Mouse (Mus musculus) adrenal gland, postnatal 14 days (tissue): ENCODE data around the gene Lrp11. TPM values are rescaled to one million over a fixed set of nuclear protein-coding genes. Genes with fewer than 3 reads are reported as not detected.

Source experiments
- DNase-seq: peaks from one replicate; pipeline ENCODE4 v3.0.0; 2021; ENCODE audit warnings: mixed read lengths
- total RNA-seq: library from RNA; stranded (reverse); gene quantifications from 2 replicates; pipeline ENCODE4 v1.2.3, GENCODE M21; 2021

Gene Lrp11
- total RNA-seq, 1 experiment from 2014 or later: 15.2 TPM

DNA sequence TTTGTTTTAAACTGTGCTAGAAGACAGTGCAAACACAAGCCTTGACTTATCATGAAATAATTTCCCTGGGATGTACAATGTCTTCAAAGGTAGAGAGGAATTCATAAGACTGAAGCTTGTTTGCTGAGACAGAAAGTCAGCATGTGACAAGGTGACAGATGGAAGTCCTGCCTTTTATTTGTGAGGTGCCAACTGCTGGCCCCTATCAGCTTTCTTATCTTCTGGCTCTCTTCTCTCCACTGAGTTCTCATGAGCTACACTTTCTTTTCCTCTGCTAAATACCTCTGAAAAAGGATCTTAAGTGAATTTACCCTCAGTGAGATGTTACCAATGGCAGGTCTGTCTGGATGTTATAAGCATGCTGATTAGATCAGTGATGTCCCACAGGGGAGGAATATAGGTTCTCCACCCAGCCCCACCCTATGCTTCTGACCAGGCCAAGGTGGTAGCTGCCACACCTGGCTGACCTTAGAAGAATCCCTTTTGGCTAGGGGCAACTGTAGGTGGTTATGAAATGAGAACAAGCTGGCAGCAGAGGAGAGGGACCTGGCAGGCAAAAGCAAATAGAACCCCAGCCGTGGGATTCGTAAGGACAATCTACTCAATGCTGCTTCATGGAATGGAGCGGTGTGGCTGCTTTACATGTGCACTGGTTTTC is 34.4 kb downstream of the Lrp11 start:
- DNase-seq: no peak

DNA sequence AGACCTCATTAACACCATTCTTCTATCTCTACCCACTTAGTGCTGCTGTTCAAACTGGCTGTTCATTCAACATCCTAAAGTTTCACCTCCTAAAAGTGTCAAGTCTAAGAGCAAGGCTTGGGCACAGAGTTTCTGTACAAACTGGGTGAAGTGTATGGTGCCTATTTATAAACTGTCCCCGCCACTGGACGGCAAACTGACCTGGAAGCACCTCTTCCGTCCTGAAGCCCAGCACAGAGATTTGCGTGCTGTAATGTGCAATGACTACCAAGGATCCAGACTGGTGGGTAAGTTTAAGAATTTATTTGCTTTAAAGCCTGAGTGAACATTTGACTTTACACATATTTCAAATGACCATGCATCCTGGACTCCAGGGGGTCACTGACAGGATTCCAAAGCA is 39.5 kb downstream of the Lrp11 start:
- DNase-seq: no peak

DNA sequence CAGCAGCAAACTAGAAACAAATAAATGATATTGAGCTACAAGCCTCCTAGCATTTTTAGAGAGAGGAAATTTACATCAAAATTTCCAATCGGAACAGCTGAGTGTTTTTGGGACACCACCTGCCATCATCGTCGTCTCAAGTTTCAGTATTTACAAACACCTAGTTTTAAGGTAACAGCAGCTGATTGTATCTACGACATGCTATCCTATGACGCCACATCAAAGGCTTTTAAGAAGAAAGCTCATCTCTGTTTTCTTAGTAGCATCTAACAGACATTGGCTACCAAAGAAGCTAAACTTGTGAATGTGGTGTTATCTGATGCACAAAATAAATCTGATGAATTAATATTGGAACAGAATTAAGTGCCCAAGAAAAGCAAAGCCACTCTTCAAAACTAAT is 40.7 kb downstream of the Lrp11 start:
- DNase-seq: no peak

DNA sequence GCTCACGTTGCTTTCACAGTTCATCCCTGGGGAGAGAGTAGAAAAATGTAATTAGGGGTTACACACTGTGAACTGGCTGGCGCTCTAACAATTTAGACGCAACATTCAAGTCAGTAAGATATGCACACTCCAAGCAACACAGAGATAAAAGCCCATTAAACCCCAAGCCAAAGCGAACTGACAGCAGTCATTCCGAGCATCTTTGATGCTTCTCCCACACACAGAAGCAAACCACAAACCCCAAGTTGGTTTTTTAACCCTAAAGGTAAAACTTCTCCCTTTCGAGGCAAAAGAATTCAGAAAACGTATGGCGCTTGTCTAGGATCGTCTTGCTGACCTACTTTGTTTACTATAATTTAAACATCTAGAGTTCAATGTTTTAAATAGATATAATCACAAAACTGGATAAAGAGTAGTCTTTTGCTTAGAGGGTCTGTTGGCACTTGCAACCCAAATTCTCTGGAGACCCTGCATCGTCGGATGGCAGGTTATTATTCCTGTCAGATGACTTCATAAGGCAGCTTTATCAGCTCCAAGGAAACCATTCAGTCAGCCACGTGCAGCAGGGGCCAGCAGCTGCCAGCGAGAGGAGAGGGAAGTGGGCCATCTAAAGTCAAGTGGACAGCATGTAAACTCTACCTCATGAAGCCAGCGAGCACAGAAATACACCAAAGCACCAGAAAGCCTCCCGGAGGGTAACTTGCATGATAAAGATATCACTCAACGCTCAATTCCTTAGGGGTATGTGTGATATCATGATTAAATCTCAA is 41.5 kb downstream of the Lrp11 start:
- DNase-seq: no peak

DNA sequence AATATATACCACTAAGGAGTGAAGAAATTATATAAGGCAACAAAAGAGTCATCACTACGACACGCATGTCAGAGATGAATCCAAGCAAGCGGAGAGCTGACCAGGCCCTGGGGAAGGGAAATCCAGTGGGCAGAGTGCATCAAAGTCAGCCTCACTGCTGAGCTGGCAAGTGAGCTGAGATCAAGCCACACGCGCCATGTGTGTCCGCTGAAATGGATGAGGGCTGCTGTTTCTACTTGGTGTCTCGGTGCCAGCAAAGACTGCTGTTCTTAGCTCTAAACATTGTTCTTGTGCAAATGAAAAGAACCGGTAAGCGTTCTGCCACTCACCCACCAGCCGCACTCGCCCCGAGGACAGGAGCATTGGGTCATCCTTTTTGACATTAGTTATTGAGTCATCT is 50.8 kb downstream of the Lrp11 start:
- DNase-seq: no peak

DNA sequence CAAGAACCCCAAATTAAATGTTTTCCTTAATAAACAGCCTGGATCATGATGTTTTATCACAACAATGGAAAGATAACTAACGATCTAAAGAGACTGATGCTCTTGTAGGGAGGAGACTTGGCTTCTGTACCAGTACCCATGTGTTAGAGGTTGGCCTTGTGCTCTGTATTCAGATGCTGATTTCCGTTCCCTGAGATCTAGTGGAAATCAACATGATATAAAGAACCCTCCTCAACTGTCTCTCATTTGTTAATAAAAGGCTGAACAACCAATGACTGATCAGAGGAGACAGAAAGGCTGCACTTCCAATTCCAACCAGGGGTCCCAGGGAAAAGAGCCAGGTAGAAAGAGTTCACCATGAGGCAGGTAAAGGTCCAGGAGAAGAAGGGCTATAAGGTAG is 56.3 kb downstream of the Lrp11 start:
- no peak for DNase-seq

DNA sequence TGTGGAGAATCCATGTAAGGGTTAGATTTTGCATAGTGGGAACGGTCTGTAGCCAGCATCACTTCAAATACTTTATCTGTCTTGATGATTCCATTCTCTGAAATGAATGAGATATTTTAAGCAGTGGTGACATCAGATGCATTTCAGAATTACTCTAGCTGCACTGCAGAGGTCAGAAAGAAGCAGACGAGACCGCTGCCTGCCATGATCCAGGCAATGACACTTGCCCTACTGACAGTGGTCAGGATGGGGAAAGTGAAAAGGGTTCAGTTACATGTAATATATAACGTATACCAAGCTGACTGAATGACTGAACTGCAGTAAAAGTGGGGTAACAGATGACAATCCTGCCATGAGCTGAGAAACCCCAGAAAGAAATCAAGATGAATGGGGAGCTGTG is 59.5 kb downstream of the Lrp11 start:
- no peak for DNase-seq

DNA sequence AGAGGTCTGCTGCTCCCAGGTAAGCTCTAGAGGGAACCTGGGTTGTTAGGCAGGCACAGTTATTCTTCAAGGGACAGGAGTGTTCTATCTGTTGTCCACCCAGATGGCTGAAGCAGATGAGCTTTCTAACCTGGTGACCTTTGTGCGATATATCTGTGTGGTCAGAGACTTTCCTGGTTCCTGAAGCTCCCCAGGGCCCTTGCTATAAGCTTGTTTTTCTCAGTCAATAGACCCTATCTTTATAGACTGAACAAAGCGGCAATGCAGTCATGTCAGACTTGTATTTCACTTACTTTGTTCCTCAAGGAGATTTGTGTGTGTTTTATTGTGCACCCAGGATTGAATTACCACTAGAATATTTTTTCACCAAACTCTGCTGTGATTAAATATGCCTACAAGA is 61.5 kb downstream of the Lrp11 start:
- DNase-seq: no peak

DNA sequence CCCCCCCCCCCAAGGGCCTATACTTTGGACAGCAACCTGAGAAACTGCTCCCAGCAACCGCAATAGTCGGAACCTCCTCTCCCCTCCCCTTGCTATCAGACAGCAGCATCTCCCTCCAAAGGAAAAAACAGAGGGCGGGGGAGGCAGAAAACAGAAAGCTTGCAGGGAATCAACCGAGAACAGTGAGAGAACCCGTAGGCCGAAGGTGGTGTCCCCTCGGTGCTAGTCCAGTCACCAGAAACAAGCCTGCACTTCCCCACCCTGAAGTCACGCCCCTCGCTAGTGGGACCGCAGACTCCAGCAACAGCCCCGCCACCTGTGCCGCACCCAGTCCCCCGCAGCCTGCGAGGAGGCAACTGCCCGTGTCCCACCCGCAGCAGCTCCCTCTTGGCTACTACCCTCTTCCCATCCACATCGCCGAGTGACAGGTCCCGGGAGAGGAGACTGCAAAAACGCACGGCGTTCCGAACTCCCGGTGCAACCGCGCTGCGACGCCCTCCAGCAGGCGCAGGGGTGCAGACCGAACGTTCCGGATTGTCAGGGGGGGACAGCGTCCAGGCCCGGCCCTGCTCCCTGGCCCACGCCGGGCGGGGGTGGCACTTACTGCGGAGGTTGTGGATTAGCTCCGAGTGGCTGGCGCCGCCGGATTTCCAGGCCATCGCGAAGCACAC is 73.0 kb downstream of the Lrp11 start:
- DNase-seq: peak; percentile 92

DNA sequence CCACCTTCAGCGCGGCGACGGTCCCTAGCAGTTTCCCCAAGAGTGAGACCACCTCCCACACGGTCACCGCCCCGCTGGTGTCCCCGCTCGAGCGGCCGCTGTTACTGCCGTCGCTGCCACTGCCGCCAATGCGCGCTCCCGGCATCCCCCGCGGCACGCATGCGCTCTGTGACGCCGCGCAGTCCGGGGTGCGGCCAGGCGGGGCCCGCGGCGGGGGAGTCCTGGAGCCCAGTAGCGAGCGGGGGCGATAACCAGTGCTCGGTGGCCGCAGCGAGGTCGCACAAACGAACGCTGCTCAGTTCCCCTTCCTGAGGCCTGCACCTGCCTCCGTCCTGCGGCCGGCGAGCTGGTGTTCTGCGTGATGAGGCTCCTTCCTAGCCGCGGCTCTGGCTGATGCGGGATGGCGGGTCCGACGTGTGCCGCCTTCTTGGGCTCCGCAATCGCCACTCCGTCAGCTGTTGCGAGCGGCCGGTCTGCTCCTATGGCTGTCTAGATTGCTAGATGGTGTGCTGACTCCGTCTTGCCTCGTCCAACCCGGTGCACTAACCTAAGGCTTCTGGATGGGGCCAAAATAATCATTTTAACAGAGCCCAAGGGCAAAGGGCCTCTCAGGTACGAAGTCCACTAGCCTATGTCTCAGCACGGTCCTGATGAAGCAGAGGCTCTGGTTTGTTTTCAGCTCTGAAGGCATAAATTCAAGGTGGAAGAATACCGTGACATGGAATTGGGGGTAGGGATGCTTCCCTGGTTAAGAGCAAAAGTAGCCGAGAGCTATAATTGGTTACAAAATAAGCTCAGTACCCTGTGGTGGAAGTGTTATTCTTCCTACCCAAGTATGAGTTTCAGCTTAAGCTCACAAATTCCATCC is 73.8 kb downstream of the Lrp11 start:
- peak; percentile 96 for DNase-seq

DNA sequence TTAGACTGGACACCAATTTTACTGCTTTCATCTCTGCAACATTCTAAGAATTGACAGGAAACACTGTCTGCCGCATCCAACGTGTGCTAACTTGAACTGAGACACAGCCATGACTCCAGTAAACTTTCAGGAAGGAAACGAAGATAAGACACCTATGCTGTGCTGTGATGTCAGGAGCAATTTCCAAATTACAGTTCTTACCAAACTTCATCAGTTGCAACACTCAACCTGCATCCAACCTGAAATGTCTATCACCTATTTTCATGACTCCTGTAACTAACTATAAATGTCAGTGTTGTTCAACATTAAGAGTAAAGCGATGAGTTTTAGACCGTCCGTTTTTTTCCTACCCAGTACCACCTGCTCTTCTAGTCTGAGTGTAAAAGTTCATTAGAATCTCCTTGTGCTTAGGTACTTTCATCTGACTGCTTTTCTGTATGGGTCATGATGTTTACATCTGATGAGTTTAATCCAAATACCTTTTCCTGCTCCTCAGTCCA is 74.5 kb downstream of the Lrp11 start:
- DNase-seq: no peak

DNA sequence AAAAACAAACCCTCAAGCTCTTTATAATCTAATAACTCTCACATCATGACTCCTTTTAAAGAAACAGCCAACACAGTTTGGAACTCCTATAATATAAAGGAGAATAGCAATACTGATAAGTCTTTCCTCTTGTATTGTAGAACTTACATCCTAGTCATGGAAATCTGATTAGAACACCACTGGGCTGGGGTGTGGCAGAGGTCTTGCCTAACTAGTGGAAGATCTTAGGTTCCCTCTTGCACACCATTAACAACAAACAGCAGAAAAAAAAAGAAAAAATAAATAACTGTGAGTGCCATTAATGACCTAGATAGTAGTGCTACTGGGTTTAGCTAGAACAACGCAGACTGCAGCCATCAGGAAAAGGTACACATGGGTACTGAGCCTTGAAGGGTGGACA is 75.3 kb downstream of the Lrp11 start:
- no peak for DNase-seq

DNA sequence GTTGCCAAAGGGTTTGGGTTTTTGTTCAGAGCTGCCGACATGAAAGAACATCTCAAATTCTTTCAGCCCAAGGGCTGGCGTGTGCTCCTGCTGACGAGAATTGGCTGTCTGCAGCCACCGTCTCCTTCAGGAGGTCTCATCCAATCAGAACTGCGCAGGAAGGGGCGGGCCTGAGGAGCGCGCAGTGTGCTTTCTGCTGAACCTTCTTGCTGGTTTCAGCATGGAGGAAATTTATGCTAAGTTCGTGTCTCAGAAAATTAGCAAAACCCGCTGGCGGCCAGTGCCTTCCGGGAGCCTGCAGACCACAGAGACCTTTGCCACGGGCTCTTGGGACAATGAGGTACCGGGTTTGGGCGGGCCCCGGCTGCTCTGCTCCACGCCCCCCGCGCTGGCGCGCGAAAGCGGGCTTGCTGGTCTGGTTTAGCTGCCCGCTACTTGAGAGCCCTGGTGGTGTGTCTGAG is 77.8 kb downstream of the Lrp11 start, which contains the start of gene Nup43:
Gene Nup43, plus strand, starts transcription at position 162 of the 461 bp plus-strand sequence.
- DNase-seq: peak; percentile 94

DNA sequence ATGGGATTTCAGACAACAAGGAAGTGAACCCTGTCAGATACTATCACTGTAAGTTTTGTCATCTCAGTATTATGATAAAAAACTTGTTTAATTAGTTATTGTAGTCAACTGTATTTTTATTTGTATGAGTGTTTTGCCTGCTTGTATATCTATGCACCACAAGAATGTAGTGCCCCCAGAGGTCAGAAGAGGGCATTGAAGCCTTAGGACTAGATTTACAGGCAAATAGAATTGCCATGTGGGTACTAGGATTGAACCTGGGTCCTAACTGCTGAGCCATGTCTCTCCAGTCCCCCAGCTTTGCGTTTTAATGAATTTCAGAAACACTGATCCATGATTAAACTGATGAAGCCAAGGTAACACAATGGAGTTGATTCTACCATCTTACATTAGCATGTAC is 84.1 kb downstream of the Lrp11 start:
- DNase-seq: peak; percentile 38

Other genes starting within 250 kb of the Lrp11 start
- gene Ulbp1, start 116.2 kb upstream of the Lrp11 start, total RNA-seq: 13.6 and 14.4 TPM in 2 replicates
- 10.7 and 12.3 TPM in 2 replicates for gene Nup43, start 77.7 kb downstream of the Lrp11 start, total RNA-seq
- gene Pcmt1, start 91.3 kb downstream of the Lrp11 start, total RNA-seq: 71.3 and 73.5 TPM in 2 replicates
- gene Lats1, start 91.4 kb downstream of the Lrp11 start, total RNA-seq: 51.5 and 51.8 TPM in 2 replicates
- gene Katna1, start 136.2 kb downstream of the Lrp11 start, total RNA-seq: 33.8 and 35.4 TPM in 2 replicates
- gene Ginm1, start 203.0 kb downstream of the Lrp11 start, total RNA-seq: 239 and 253 TPM in 2 replicates
- 27.7 and 28.3 TPM in 2 replicates for gene Ppil4, start 203.1 kb downstream of the Lrp11 start, total RNA-seq
- gene Zc3h12d, start 242.7 kb downstream of the Lrp11 start, total RNA-seq: 0.52 and 2.1 TPM in 2 replicates